Mouse (Mus musculus): ENCODE measurements around the gene Pmp22. TPM values are rescaled to one million over a fixed set of nuclear protein-coding genes. Genes with fewer than 3 reads are reported as not detected.

The Pmp22 gene
- polyA plus RNA-seq, 1 experiment from 2014 or later: 21.5 TPM

DNA sequence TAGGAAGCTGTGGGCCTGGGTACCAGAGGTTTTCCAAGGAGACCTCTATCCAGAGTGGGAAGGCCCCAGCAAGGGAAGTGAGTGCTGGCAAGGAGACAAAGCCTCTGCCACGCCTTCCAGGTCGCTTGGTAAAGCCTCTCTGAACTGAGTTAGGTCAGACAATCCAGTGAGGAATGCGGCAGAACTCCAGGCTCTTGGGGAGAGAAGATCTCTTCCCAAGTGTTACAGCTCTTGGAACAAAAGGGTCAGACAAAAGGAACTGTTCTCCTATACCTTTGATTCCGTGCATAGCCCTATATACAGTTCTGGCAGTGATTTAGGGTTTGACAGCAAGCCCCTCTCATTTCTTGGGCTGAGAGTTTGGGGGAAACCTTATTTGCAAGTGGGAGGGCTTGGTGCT lies 69.3 kb downstream of the Pmp22 start:
- peaks cover 7% of the 10 kb centered on the region for H3K9me3 ChIP-seq (replicated peaks)
- no peaks in the 10 kb centered on the region for H3K27me3 ChIP-seq
- no peaks in the 10 kb centered on the region for H3K4me1 ChIP-seq (replicated peaks)
- H3K9ac ChIP-seq: no peak overlapping the region
- no peak overlapping the region for H3K27ac ChIP-seq
- ATAC-seq (ENCODE audit: low read depth) (no peak), DNase-seq (no peak)
- H3K4me3 ChIP-seq (replicated peaks): no peak overlapping the region
- no peak overlapping the region for H3K4me2 ChIP-seq
- WGBS (ENCODE audit: insufficient replicate concordance): 41% methylated on average over 4 of the region's 4 CpGs
- no peaks in the 10 kb centered on the region for H3K36me3 ChIP-seq

DNA sequence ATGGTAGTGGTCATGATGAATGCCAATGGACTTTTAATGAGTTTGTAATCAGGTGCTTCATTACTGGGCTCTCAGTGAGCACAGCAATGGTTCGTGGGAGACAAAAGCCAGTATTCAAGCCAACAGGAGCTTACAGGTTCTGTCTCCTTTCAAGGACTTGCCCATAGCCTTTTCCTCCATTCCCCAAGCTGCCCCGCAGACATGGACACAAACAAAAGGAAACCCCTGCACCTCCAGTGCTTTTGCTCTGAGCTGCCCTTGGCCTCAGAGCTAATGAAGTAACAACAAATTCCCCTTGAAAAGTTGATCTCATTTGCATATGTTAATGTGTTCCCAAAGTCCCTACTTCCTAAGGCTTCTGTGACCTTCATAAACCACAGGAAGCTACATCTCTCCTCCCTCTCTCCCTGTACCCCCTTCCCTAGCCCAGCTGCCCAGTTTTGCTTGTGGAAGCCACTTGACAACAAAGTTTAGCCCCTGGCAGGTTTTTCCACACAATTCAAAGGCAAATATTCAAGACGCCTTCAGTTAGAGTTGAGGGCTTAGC lies 73.3 kb downstream of the Pmp22 start:
- Histone ChIP-seq H3K27ac (no peak overlapping the region), H3K4me3 (replicated peaks) (no peak overlapping the region), H3K9me3 (replicated peaks) (peaks cover 7% of the 10 kb centered on the region), H3K4me2 (no peak overlapping the region), H3K4me1 (replicated peaks) (no peaks in the 10 kb centered on the region), H3K36me3 (no peaks in the 10 kb centered on the region), H3K9ac (no peak overlapping the region), H3K27me3 (no peaks in the 10 kb centered on the region)
- ATAC-seq (ENCODE audit: low read depth): no peak
- 62% methylated on average over 3 of the region's 3 CpGs for WGBS (ENCODE audit: insufficient replicate concordance)
- DNase-seq: no peak

Other genes with a start within 250 kb of the Pmp22 start
- 29.2 and 36.1 TPM in 2 replicates for gene Tvp23b, start 249.5 kb upstream of the Pmp22 start, polyA plus RNA-seq (2015; fragmentation: Nextera tagmentation; extraction: Ambion mirVana)
- gene Cdrt4, start 177.8 kb upstream of the Pmp22 start, polyA plus RNA-seq (2015; fragmentation: Nextera tagmentation; extraction: Ambion mirVana): 0.16 TPM in 1 of 2 replicates, not detected in the other
- gene Tekt3, start 67.3 kb upstream of the Pmp22 start, polyA plus RNA-seq (2015; fragmentation: Nextera tagmentation; extraction: Ambion mirVana): not detected in 2 replicates

Data from liver, embryonic 13.5 days (tissue).